Mouse (Mus musculus) limb, embryonic 11.5 days (tissue): Measurements from ENCODE around the gene Slc7a6. TPM values are rescaled to one million over a fixed set of nuclear protein-coding genes. Genes with fewer than 3 reads are reported as not detected.
"Not testable (repeated sequence)": the region's sequence is repeated elsewhere in the genome, so short reads cannot be mapped to it uniquely, and the experiment has no call there.

Experiments used
- ATAC-seq: fragments of 200-750 bp; cut with Nextera tagmentation; 2 replicates; pipeline ENCODE4 v1.8.0; 2017; ENCODE audit warnings: low read depth; ENCODE audit not compliant: insufficient number of reproducible peaks, low FRiP score, low TSS enrichment
- DNase-seq: peaks from one replicate; pipeline ENCODE4 v3.0.0-alpha.2; 2015; ENCODE audit warnings: low spot score
- H3K27ac ChIP-seq: fragments of 300-500 bp; sonication (generic); replicated peaks from 2 replicates; pipeline ENCODE4 v1.5.1; 2014; ENCODE audit warnings: low read depth, mild to moderate bottlenecking, low read length
- H3K27me3 ChIP-seq: fragments of 300-500 bp; sonication (generic); 2 replicates; pipeline ENCODE4 v1.6.1; 2014; ENCODE audit warnings: mild to moderate bottlenecking, low read length, mixed read lengths; ENCODE audit not compliant: control insufficient read depth, insufficient read depth
- H3K36me3 ChIP-seq: fragments of 300-500 bp; sonication (generic); 2 replicates; pipeline ENCODE4 v1.6.1; 2014; ENCODE audit warnings: mild to moderate bottlenecking, low read length, moderate library complexity, mixed read lengths; ENCODE audit not compliant: control insufficient read depth, insufficient read depth
- H3K4me1 ChIP-seq: fragments of 300-500 bp; sonication (generic); 2 replicates; pipeline ENCODE4 v1.6.1; 2014; ENCODE audit warnings: low read length, mixed read lengths; ENCODE audit not compliant: control insufficient read depth, insufficient read depth
- H3K4me2 ChIP-seq: fragments of 300-500 bp; sonication (generic); 2 replicates; pipeline ENCODE4 v1.6.1; 2014; ENCODE audit warnings: low read depth, mild to moderate bottlenecking, moderate library complexity; ENCODE audit not compliant: severe bottlenecking
- H3K4me3 ChIP-seq: fragments of 300-500 bp; sonication (generic); 2 replicates; pipeline ENCODE4 v1.5.1; 2014; ENCODE audit warnings: low read depth, low read length
- H3K9ac ChIP-seq: fragments of 300-500 bp; sonication (generic); 2 replicates; pipeline ENCODE4 v1.6.1; 2014; ENCODE audit warnings: mild to moderate bottlenecking, low read length
- H3K9me3 ChIP-seq: fragments of 300-500 bp; sonication (generic); 2 replicates; pipeline ENCODE4 v1.6.1; 2016; ENCODE audit warnings: low read length; ENCODE audit not compliant: control insufficient read depth
- WGBS: fragments of 180-500 bp; shearing (Covaris S2); extraction: QIAGEN DNeasy Blood & Tissue Kit; methylation state at CpG from one replicate; pipeline ENCODE4 v1.1.7; 2014; 5-methylcytosine and 5-hydroxymethylcytosine counted together
- polyA plus RNA-seq: library from polyadenylated mRNA; unstranded; fragments of >200 nt; fragmentation: Nextera tagmentation; extraction: Ambion mirVana; gene quantifications from 2 replicates; pipeline ENCODE4 v1.2.1, GENCODE M21; 2014

Gene Slc7a6
- polyA plus RNA-seq, 1 experiment from 2014 or later: 107 TPM

DNA sequence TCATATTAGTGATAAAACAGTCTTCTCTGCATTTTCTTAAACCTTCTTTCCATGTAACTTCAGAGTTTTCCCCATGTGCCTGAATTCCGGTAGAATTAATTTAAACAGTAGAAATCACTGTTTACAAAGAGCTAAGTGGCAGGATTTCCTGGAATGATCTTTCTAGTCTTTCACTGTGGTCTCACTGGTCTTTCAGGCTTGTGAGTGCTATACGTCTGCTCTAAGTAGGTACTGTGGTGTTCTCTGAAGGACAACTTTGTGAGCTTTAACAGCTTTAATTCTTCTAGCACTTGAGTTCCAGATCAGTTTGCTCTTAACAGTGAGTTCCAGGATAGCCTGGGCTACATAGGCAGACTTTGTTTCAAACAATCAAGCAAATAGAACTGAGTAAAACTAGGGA is 9.8 kb downstream of the Slc7a6 start:
- no peaks in the 10 kb centered on the region for H3K9me3 ChIP-seq
- ATAC-seq (no peak), DNase-seq (no peak)
- H3K27me3 ChIP-seq: no peaks in the 10 kb centered on the region
- no peaks in the 10 kb centered on the region for H3K4me1 ChIP-seq
- H3K4me3 ChIP-seq: no peak overlapping the region
- peaks cover 2% of the 10 kb centered on the region; the same call in 1 of the 2 replicates for H3K36me3 ChIP-seq
- no peak overlapping the region for H3K4me2 ChIP-seq
- 84% methylated on average over 2 of the region's 2 CpGs for WGBS
- H3K27ac ChIP-seq: no peak overlapping the region
- H3K9ac ChIP-seq: no peak overlapping the region

DNA sequence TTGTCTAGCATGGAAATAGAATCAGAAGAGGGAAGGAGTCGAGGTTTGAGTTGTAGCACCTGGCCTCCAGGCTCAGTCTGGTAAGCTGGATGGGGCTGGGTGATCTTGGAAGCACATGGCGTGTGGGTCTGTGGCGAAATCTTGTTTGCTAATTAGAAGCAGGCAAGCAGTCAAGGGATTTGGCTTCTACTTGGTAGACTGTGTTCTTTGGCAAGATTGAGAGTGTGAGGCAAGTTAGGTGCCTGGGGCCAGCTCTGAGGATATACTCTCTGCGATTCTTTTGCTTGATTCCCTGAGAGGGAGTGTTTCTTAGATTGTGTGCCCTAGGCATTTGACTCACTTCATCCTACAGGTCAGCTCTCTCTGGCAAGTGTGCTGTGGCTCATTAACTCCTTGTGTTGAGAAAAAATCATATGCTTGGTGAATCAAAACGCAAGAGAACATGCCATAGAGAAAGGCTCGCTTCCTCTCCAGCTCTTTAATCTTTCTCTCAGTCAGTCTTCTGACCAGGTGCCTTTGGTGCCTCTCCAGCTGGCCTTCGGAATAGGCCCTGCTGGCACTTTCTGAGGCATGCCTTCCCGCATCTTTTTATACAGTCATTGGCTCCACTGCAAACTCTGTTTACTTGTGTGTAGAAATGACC is 17.1 kb downstream of the Slc7a6 start:
- ATAC-seq: no peak
- no peak overlapping the region for H3K4me2 ChIP-seq
- no peak overlapping the region for H3K27ac ChIP-seq
- H3K9me3 ChIP-seq: no peaks in the 10 kb centered on the region
- no peaks in the 10 kb centered on the region for H3K27me3 ChIP-seq
- H3K36me3 ChIP-seq: no peaks in the 10 kb centered on the region; the same call in 1 of the 2 replicates
- 75% methylated on average over 8 of the region's 8 CpGs for WGBS
- no peak for DNase-seq
- no peak overlapping the region for H3K9ac ChIP-seq
- H3K4me3 ChIP-seq: no peak overlapping the region
- H3K4me1 ChIP-seq: no peaks in the 10 kb centered on the region

DNA sequence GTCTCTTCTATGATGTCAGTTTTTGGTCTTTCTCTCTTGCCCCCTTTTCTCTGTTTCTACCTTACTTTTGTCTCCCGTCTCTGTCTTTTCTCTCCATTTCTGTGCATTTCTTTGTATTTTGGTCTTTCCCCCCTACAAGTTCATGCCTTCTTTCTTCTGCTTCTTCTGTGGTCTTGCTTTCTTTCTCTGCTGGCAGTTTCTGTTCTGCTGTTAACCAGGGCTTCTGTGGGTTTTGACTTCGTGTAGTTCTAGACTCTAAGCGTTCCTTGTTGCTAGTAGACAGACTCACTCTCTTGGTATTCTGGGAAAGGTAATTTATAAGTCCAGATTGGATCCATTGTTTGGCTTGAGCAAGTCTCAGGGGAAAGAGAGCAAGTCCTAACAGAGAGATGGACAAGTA is 17.7 kb downstream of the Slc7a6 start:
- DNase-seq: no peak
- H3K27ac ChIP-seq: no peak overlapping the region
- H3K4me2 ChIP-seq: no peak overlapping the region
- H3K27me3 ChIP-seq: no peaks in the 10 kb centered on the region
- no peaks in the 10 kb centered on the region; the same call in 1 of the 2 replicates for H3K36me3 ChIP-seq
- no peaks in the 10 kb centered on the region for H3K4me1 ChIP-seq
- H3K9me3 ChIP-seq: no peaks in the 10 kb centered on the region
- no peak overlapping the region for H3K4me3 ChIP-seq
- WGBS: 97% methylated on average over 3 of the region's 3 CpGs
- no peak overlapping the region for H3K9ac ChIP-seq
- ATAC-seq: no peak

- no peaks in the 10 kb centered on the region for H3K9me3 ChIP-seq
- ATAC-seq: no peak
- no peak overlapping the region for H3K27ac ChIP-seq
- no peak overlapping the region for H3K4me3 ChIP-seq
- H3K27me3 ChIP-seq: no peaks in the 10 kb centered on the region
- H3K4me2 ChIP-seq: no peak overlapping the region
- no peaks in the 10 kb centered on the region for H3K4me1 ChIP-seq
- DNase-seq: no peak
- 91% methylated on average over 4 of the region's 4 CpGs for WGBS
- peaks cover 7% of the 10 kb centered on the region for H3K36me3 ChIP-seq
- no peak overlapping the region for H3K9ac ChIP-seq
Observed at GRCm38 (mm10) chr8:106189162-106189561, 20.5 kb downstream of the Slc7a6 start.

GRCm38 (mm10) chr8:106191639-106192038 is 23.0 kb downstream of the Slc7a6 start:
- no peaks in the 10 kb centered on the region for H3K27me3 ChIP-seq
- H3K27ac ChIP-seq: no peak overlapping the region
- DNase-seq (no peak), ATAC-seq (no peak)
- H3K9me3 ChIP-seq: no peaks in the 10 kb centered on the region
- peaks cover 13% of the 10 kb centered on the region for H3K36me3 ChIP-seq
- 88% methylated on average over 5 of the region's 5 CpGs for WGBS
- H3K4me1 ChIP-seq: no peaks in the 10 kb centered on the region
- no peak overlapping the region for H3K4me2 ChIP-seq
- H3K4me3 ChIP-seq: no peak overlapping the region
- no peak overlapping the region for H3K9ac ChIP-seq

DNA sequence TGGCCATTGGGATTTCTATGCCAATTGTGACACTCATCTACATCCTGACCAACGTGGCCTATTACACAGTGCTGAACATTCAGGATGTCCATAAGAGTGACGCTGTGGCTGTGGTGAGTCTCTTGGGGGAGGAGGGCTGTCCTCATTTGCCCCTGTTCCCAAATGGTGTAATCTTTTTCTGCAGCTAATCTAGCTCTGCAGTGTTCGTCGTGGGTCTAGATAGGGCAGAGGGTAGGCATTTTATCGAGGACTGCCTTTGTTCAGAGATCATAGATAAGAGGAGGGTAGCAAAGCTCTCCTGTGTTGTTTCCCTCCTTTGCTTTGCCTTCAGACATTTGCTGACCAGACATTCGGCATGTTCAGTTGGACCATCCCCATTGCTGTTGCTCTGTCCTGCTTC is 24.5 kb downstream of the Slc7a6 start:
- ATAC-seq: no peak
- Histone ChIP-seq H3K4me3 (no peak overlapping the region), H3K27me3 (no peaks in the 10 kb centered on the region), H3K9me3 (no peaks in the 10 kb centered on the region), H3K4me2 (no peak overlapping the region), H3K9ac (no peak overlapping the region), H3K36me3 (peaks cover 14% of the 10 kb centered on the region), H3K4me1 (no peaks in the 10 kb centered on the region), H3K27ac (no peak overlapping the region)
- no peak for DNase-seq
- 91% methylated on average over 6 of the region's 6 CpGs for WGBS

DNA sequence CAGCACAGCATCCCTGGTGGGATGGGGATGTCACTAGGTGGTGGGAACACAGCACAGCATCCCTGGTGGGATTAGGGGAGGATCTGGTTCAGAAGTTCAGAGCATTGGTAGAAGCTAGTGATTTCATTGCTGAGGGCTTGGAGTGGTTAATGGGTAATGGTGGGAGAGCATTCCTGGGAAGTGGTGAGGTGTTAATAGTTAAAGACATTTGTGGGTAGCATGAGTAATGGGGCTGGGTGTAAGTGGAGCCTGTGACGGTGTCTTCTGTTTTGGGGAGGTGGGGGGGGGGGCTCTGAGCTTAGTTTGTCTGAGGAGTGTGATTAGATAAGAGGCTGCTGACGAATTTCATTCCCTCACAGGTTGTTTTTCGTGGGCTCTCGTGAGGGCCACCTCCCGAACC is 25.4 kb downstream of the Slc7a6 start:
- no peak for DNase-seq
- H3K36me3 ChIP-seq: peaks cover 14% of the 10 kb centered on the region
- no peaks in the 10 kb centered on the region for H3K4me1 ChIP-seq
- no peak for ATAC-seq
- H3K4me2 ChIP-seq: no peak overlapping the region
- 88% methylated on average over 5 of the region's 5 CpGs for WGBS
- no peak overlapping the region for H3K9ac ChIP-seq
- H3K27me3 ChIP-seq: no peaks in the 10 kb centered on the region
- no peak overlapping the region for H3K27ac ChIP-seq
- H3K9me3 ChIP-seq: no peaks in the 10 kb centered on the region
- H3K4me3 ChIP-seq: no peak overlapping the region

DNA sequence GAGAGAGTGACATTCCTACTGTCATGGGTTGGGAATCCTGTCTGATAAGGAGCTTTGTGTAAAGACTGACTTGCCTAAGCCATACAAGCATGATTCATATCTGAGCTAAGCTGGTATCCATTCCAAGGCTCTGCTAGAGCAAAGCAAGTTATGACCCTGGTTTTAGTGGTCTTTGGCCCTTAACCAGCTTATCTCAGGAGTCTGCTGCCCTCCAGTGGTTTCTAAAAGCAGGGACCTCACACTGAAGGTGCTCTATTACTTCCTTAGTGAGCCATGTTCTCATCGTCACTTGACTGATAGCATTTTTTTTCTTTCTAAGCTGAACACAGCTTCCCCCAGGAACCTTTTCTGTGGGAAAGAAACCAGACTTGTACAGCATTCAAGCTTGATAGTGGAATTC is 30.1 kb downstream of the Slc7a6 start:
- peaks cover 15% of the 10 kb centered on the region for H3K36me3 ChIP-seq
- H3K27me3 ChIP-seq: no peaks in the 10 kb centered on the region
- ATAC-seq: no peak
- 23% methylated on average over 1 of the region's 1 CpGs for WGBS
- DNase-seq: peak; percentile 41
- no peak overlapping the region for H3K9ac ChIP-seq
- no peak overlapping the region for H3K4me2 ChIP-seq
- no peak overlapping the region for H3K4me3 ChIP-seq
- no peaks in the 10 kb centered on the region for H3K4me1 ChIP-seq
- no peaks in the 10 kb centered on the region for H3K9me3 ChIP-seq
- H3K27ac ChIP-seq: no peak overlapping the region

DNA sequence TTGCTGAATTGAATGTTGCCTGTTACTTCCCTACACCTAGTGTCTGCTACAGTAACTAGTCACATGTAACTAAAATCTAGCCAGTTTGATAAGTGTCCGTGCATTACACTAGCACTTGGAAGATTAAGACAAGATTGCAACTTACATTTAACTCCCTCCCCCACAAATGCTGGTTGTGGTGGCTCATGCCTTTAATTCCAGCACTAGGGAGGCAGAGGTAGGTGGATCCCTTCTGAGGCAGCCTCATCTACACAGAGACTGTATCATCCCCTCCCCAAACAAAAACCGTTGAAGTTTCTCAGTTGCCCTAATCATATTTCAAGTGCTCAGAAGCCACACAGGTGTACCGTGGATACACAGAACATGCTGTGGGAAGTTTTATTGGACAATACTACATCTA is 30.9 kb downstream of the Slc7a6 start:
- H3K4me3 ChIP-seq, DNase-seq, ATAC-seq, H3K9ac ChIP-seq, H3K4me1 ChIP-seq, H3K27ac ChIP-seq, H3K4me2 ChIP-seq, H3K27me3 ChIP-seq, H3K9me3 ChIP-seq: not testable (repeated sequence)
- 87% methylated on average over 3 of the region's 3 CpGs for WGBS
- peaks cover 13% of the 10 kb centered on the region for H3K36me3 ChIP-seq
